Mouse (Mus musculus) CH12.LX (cell line): Measurements from ENCODE around the gene Exosc8.

Experiments
- CTCF ChIP-seq, 2 experiments: IDR thresholded peaks in 1 of 2; conservative IDR thresholded peaks in 1 of 2; 2 replicates each; pipeline ENCODE4 v1.5.1; 2011 to 2012; ENCODE audit warnings: low read depth in 2 of 2, low read length in 2 of 2, improper control_type of control experiment in 1 of 2, inconsistent platforms in 1 of 2, mild to moderate bottlenecking in 1 of 2, moderate library complexity in 1 of 2
- GABPA ChIP-seq: IDR thresholded peaks from 2 replicates; pipeline ENCODE4 v1.6.1; 2012; ENCODE audit warnings: low read depth, low read length, improper control_type of control experiment, inconsistent platforms; ENCODE audit not compliant: insufficient replicate concordance
- MAX ChIP-seq: IDR thresholded peaks from 2 replicates; pipeline ENCODE4 v1.6.1; 2011; ENCODE audit warnings: low read length, improper control_type of control experiment
- POLR2A ChIP-seq: IDR thresholded peaks from 2 replicates; pipeline ENCODE4 v1.6.1; 2011; ENCODE audit warnings: low read depth, mild to moderate bottlenecking, improper control_type of control experiment, low read length
- RAD21 ChIP-seq: IDR thresholded peaks from 2 replicates; pipeline ENCODE4 v1.6.1; 2011; ENCODE audit warnings: low read depth, mild to moderate bottlenecking, low read length, improper control_type of control experiment, moderate library complexity
- TBP ChIP-seq: conservative IDR thresholded peaks from 2 replicates; pipeline ENCODE4 v1.6.1; 2011; ENCODE audit warnings: low read depth, low read length, improper control_type of control experiment
- TCF12 ChIP-seq: IDR thresholded peaks from 2 replicates; pipeline ENCODE4 v1.6.1; 2014; ENCODE audit warnings: low read depth, mild to moderate bottlenecking, inconsistent platforms, low read length, improper control_type of control experiment
- USF1 ChIP-seq: IDR thresholded peaks from 2 replicates; pipeline ENCODE4 v1.6.1; 2014; ENCODE audit warnings: low read depth, mild to moderate bottlenecking, inconsistent platforms, low read length, improper control_type of control experiment

GRCm38 (mm10) chr3:54756058-54756457, 20.9 kb upstream of the Exosc8 start:
- TF ChIP-seq POLR2A (no peak), CTCF (conservative IDR thresholded peaks at IDR 0.05 in 1 of 2, IDR thresholded peaks at IDR 0.05 in 1 of 2; ENCODE audit: low read depth in 2 of 2, low read length in 2 of 2) (no peak), GABPA (no peak), TBP (no peak), USF1 (no peak), RAD21 (no peak), TCF12 (no peak), MAX (no peak)
